Mouse (Mus musculus) liver, embryonic 13.5 days (tissue): Measurements from ENCODE around the gene Rad9b. TPM values are rescaled to one million over a fixed set of nuclear protein-coding genes. Genes with fewer than 3 reads are reported as not detected.
"Not testable (repeated sequence)": the region's sequence is repeated elsewhere in the genome, so short reads cannot be mapped to it uniquely, and the experiment has no call there.

ENCODE experiments used
- ATAC-seq: fragments of 200-750 bp; cut with Nextera tagmentation; 2 replicates; pipeline ENCODE4 v1.8.0; 2017; ENCODE audit warnings: low read depth, mild to moderate bottlenecking, moderate number of reproducible peaks, moderate library complexity
- DNase-seq: peaks from one replicate; pipeline ENCODE4 v3.0.0; 2022
- H3K27ac ChIP-seq: fragments of 300-500 bp; sonication (generic); 2 replicates; pipeline ENCODE4 v1.5.1; 2015; ENCODE audit warnings: moderate library complexity, mild to moderate bottlenecking, inconsistent platforms
- H3K27me3 ChIP-seq: fragments of 300-500 bp; sonication (generic); 2 replicates; pipeline ENCODE4 v1.6.1; 2015; ENCODE audit warnings: mild to moderate bottlenecking, inconsistent platforms
- H3K36me3 ChIP-seq: fragments of 300-500 bp; sonication (generic); 2 replicates; pipeline ENCODE4 v1.6.1; 2015; ENCODE audit warnings: mild to moderate bottlenecking, inconsistent platforms
- H3K4me1 ChIP-seq: fragments of 300-500 bp; sonication (generic); replicated peaks from 2 replicates; pipeline ENCODE4 v1.6.1; 2015; ENCODE audit warnings: inconsistent platforms
- H3K4me2 ChIP-seq: fragments of 300-500 bp; sonication (generic); 2 replicates; pipeline ENCODE4 v1.6.1; 2015; ENCODE audit warnings: inconsistent platforms, mild to moderate bottlenecking, moderate library complexity
- H3K4me3 ChIP-seq: fragments of 300-500 bp; sonication (generic); replicated peaks from 2 replicates; pipeline ENCODE4 v1.5.1; 2015; ENCODE audit warnings: mild to moderate bottlenecking, inconsistent platforms
- H3K9ac ChIP-seq: fragments of 300-500 bp; sonication (generic); 2 replicates; pipeline ENCODE4 v1.6.1; 2015; ENCODE audit warnings: mild to moderate bottlenecking, inconsistent platforms
- H3K9me3 ChIP-seq: fragments of 300-500 bp; sonication (generic); replicated peaks from 2 replicates; pipeline ENCODE4 v1.6.1; 2016; ENCODE audit warnings: inconsistent platforms
- WGBS: fragments of 180-500 bp; shearing (Covaris S2); methylation state at CpG from one replicate; pipeline ENCODE4 v1.1.7; 2015; ENCODE audit not compliant: insufficient replicate concordance; 5-methylcytosine and 5-hydroxymethylcytosine counted together
- polyA plus RNA-seq: library from polyadenylated mRNA; unstranded; fragments of >200 nt; fragmentation: Nextera tagmentation; extraction: Ambion mirVana; gene quantifications from 2 replicates; pipeline ENCODE4 v1.2.1, GENCODE M21; 2015

The Rad9b gene
- polyA plus RNA-seq, 1 experiment from 2014 or later, result 2.8 TPM

- H3K9me3 ChIP-seq, result no peaks in the 10 kb centered on the region
- no peaks in the 10 kb centered on the region for H3K27me3 ChIP-seq
- peaks cover 60% of the 10 kb centered on the region for H3K36me3 ChIP-seq
- H3K27ac ChIP-seq, result no peak overlapping the region
- DNase-seq (no peak), ATAC-seq (no peak)
- 87% methylated on average over 8 of the region's 8 CpGs for WGBS
- no peak overlapping the region for H3K9ac ChIP-seq
- H3K4me3 ChIP-seq, result no peak overlapping the region
- H3K4me1 ChIP-seq, result no peaks in the 10 kb centered on the region
- no peak overlapping the region for H3K4me2 ChIP-seq
Measured at GRCm38 (mm10) chr5:122323523-122323922, 30.5 kb downstream of the Rad9b start.

GRCm38 (mm10) chr5:122320205-122320781 is 33.7 kb downstream of the Rad9b start:
- WGBS, result 81% methylated on average over 12 of the region's 12 CpGs

GRCm38 (mm10) chr5:122319474-122320204 is 34.4 kb downstream of the Rad9b start:
- DNase-seq (no peak), ATAC-seq (no peak)
- Histone ChIP-seq H3K27me3 (no peaks in the 10 kb centered on the region), H3K4me2 (no peak overlapping the region), H3K4me1 (peaks cover 27% of the 10 kb centered on the region), H3K4me3 (no peak overlapping the region), H3K36me3 (peaks cover 56% of the 10 kb centered on the region), H3K27ac (no peak overlapping the region), H3K9me3 (no peaks in the 10 kb centered on the region), H3K9ac (no peak overlapping the region)
- WGBS, result 77% methylated on average over 14 of the region's 14 CpGs

More at GRCm38 (mm10) chr5:122320205-122320781, 33.7 kb downstream of the Rad9b start:
- Histone ChIP-seq H3K4me1 (peaks cover 20% of the 10 kb centered on the region), H3K36me3 (peaks cover 62% of the 10 kb centered on the region), H3K27ac (no peak overlapping the region), H3K4me3 (no peak overlapping the region), H3K27me3 (no peaks in the 10 kb centered on the region), H3K9me3 (no peaks in the 10 kb centered on the region), H3K9ac (no peak overlapping the region), H3K4me2 (no peak overlapping the region)
- ATAC-seq (no peak), DNase-seq (no peak)

- peaks cover 50% of the 10 kb centered on the region for H3K36me3 ChIP-seq
- 83% methylated on average over 3 of the region's 3 CpGs for WGBS
- not testable (repeated sequence) for H3K27me3 ChIP-seq, H3K27ac ChIP-seq, H3K9me3 ChIP-seq, H3K9ac ChIP-seq, DNase-seq, H3K4me2 ChIP-seq, H3K4me3 ChIP-seq, ATAC-seq
- peaks cover 33% of the 10 kb centered on the region for H3K4me1 ChIP-seq
Measured at GRCm38 (mm10) chr5:122318976-122319375, 35.1 kb downstream of the Rad9b start.

- ATAC-seq (0 out of 2 replicates have a peak, but pooled peaks have one; percentile 27), DNase-seq (no peak)
- Histone ChIP-seq H3K27ac (no peak overlapping the region), H3K9ac (no peak overlapping the region), H3K9me3 (no peaks in the 10 kb centered on the region), H3K27me3 (no peaks in the 10 kb centered on the region), H3K36me3 (peaks cover 58% of the 10 kb centered on the region), H3K4me3 (no peak overlapping the region), H3K4me1 (peaks cover 40% of the 10 kb centered on the region), H3K4me2 (no peak overlapping the region)
- 55% methylated on average over 3 of the region's 3 CpGs for WGBS
Measured at GRCm38 (mm10) chr5:122318100-122318499, 35.9 kb downstream of the Rad9b start.

- Histone ChIP-seq H3K4me2 (no peak overlapping the region), H3K4me1 (peaks cover 40% of the 10 kb centered on the region), H3K27ac (0 out of 2 replicates have a peak overlapping the region, but pooled peaks have one; percentile 11), H3K4me3 (no peak overlapping the region), H3K27me3 (no peaks in the 10 kb centered on the region), H3K9ac (no peak overlapping the region), H3K9me3 (no peaks in the 10 kb centered on the region), H3K36me3 (peaks cover 60% of the 10 kb centered on the region)
- no peak for DNase-seq
- ATAC-seq, result no peak
- 42% methylated on average over 11 of the region's 11 CpGs for WGBS
Measured at GRCm38 (mm10) chr5:122317329-122318045, 36.5 kb downstream of the Rad9b start.

GRCm38 (mm10) chr5:122314966-122315667 is 38.9 kb downstream of the Rad9b start:
- H3K36me3 ChIP-seq, result peaks cover 58% of the 10 kb centered on the region
- no peak for DNase-seq
- peaks cover 40% of the 10 kb centered on the region for H3K4me1 ChIP-seq
- peak; percentile 49 for ATAC-seq
- WGBS, result 18% methylated on average over 20 of the region's 20 CpGs
- peak overlapping the region; percentile 60 for H3K27ac ChIP-seq
- peak overlapping the region; percentile 28 for H3K4me2 ChIP-seq
- H3K9ac ChIP-seq, result peak overlapping the region; percentile 33; the same call in 1 of the 2 replicates
- H3K4me3 ChIP-seq, result no peak overlapping the region
- H3K9me3 ChIP-seq, result no peaks in the 10 kb centered on the region
- no peaks in the 10 kb centered on the region for H3K27me3 ChIP-seq

- Histone ChIP-seq H3K27me3 (no peaks in the 10 kb centered on the region), H3K36me3 (peaks cover 55% of the 10 kb centered on the region), H3K27ac (no peak overlapping the region), H3K4me2 (no peak overlapping the region), H3K4me3 (no peak overlapping the region), H3K4me1 (peaks cover 40% of the 10 kb centered on the region), H3K9me3 (no peaks in the 10 kb centered on the region), H3K9ac (no peak overlapping the region)
- WGBS, result 78% methylated on average over 17 of the region's 17 CpGs
- DNase-seq (no peak), ATAC-seq (no peak)
Measured at GRCm38 (mm10) chr5:122312942-122313684, 40.9 kb downstream of the Rad9b start.

- peaks cover 54% of the 10 kb centered on the region for H3K36me3 ChIP-seq
- H3K27ac ChIP-seq, result no peak overlapping the region
- DNase-seq, result no peak
- H3K27me3 ChIP-seq, result no peaks in the 10 kb centered on the region
- H3K4me3 ChIP-seq, result no peak overlapping the region
- peaks cover 36% of the 10 kb centered on the region for H3K4me1 ChIP-seq
- ATAC-seq, result no peak
- H3K9ac ChIP-seq, result no peak overlapping the region
- 78% methylated on average over 4 of the region's 4 CpGs for WGBS
- no peaks in the 10 kb centered on the region for H3K9me3 ChIP-seq
- no peak overlapping the region for H3K4me2 ChIP-seq
Measured at GRCm38 (mm10) chr5:122312346-122312745, 41.7 kb downstream of the Rad9b start.

GRCm38 (mm10) chr5:122311692-122312091 is 42.3 kb downstream of the Rad9b start:
- Histone ChIP-seq H3K27ac (no peak overlapping the region), H3K27me3 (no peaks in the 10 kb centered on the region), H3K4me1 (peaks cover 29% of the 10 kb centered on the region), H3K36me3 (peaks cover 50% of the 10 kb centered on the region), H3K4me3 (no peak overlapping the region), H3K9me3 (no peaks in the 10 kb centered on the region), H3K9ac (no peak overlapping the region), H3K4me2 (no peak overlapping the region)
- 75% methylated on average over 7 of the region's 7 CpGs for WGBS
- ATAC-seq (no peak), DNase-seq (no peak)
